Mouse (Mus musculus) ES-CJ7 (cell line): ENCODE data around the gene Pop4.
A peak's percentile ranks its signal among the peaks of the same experiment; 100 is the strongest.
"Not testable (repeated sequence)": the region's sequence is repeated elsewhere in the genome, so short reads cannot be mapped to it uniquely, and the experiment has no call there.

Source experiments
- DNase-seq: peaks from one replicate; pipeline ENCODE4 v3.0.0; 2011; ENCODE audit warnings: low read depth, low spot score

Pop4 gene

DNA sequence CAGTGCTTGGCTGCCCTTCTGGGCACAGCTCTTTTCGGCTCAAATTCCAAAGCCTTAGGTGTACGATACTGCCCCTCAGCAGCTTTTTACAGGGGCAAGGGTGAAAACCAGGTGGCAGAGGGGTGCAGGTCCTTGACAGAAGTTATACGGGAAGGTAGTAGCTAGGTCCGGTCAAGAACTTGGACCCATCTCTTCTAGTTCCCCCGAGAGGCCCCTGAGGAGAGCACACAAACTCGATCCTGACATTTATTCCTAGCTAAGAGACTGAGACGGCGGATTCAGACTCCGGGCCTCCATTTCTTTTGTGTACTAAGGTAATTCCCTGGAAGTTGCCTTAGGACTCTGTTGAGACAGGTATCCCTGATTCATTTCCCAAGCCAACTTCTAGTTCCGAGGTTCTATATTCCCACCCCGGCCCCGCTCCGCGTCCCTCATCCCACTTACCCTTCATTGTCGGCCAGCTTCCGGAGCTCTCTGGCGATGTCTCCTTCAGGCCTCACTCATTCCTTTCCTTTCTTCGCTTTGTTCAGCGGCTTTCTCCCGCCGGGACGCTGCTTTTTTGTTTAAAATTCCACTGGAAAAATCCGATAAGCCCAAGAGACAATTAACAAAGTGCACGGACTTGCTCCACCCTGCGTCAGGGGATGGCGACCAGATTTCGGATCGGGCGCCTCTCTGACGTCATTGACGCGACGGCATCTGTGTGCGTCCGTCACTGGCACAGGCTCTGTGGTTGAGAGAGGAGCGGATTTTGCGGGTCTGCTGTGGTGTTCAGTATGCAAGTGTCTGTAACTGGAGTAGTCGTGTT lies at the start of gene Pop4:
TSS of gene Pop4 (minus strand) at position 721 of the 808 bp plus-strand sequence.
- DNase-seq, result peak; percentile 92

DNA sequence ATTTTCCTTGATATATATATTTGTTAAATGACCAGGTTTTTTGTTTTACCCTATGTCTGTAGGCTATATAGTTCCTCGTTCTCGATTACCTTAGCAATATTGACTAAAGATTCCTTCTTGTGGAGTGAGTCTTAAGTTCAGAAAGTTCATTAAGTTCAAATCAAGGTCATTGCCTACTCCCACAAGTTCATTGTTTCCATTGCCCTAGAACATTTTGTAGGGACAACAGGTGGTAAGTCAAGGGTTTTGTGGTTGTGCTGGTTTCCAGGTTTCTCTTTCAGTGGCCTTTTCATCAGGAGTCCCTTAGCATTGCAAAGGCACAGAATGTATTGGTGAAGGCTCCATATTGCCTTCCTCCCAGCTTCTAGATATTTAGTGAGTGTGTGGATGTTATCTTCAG lies 49.4 kb upstream of the Pop4 start:
- peak; percentile 51 for DNase-seq

DNA sequence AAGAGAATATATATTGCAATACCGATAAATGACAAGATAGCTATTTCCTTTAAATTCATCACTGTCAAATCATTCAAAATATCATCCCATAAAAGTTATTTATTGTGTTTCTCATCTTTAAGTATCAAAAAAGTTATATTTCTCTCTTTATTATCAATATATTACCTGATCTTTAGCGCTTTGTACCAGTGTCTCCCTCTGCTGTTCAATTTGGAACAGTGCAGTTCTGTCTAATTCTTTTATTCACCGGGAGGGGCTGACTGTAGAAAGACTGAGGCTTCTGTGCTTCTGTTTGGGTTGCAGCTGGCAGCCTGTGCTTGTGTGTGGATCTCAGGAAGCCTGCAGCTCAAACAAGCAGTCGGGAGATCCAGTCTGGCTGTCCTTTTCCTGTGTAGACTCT lies 11.0 kb upstream of the Pop4 start:
- DNase-seq, result not testable (repeated sequence)

DNA sequence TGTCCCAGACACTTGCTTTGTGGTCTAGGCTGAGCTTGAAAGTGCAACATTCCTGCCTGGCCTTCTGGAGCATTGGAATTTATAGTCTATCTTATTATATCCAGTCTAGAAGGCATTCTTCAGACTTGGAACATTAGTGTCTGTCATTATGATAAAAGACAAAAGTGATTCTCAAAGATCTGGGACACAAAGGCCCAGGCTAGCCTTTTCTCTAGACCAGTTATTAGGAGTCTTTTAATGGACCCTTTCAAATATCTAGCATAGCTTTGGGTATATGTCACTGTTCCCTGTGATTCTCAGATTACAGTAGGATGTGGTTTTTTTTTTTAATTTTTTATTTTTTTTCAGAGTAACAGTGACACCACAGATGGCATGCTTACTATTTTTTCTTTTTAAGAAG lies 1.3 kb upstream of the Pop4 start:
- DNase-seq, result no peak

DNA sequence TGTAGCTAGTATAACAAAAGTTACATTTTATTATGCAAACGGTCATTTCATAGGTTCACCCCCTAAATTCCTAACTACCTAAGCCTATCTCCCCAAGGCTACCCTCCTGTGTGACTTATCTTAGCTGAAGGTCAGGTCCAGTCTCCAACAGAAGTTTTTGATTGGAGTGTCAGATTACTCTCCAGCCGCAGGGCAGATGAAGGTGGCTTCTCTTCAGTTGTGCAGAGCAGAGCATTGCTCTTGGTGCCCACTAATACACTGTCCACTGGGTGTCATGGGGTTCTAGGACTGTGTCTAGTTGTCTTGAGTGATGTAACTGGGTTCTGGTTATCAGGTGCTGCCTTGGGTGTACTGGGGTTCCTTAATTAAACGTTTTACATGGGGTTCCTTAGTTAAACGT lies 636 bp upstream of the Pop4 start:
- no peak for DNase-seq

DNA sequence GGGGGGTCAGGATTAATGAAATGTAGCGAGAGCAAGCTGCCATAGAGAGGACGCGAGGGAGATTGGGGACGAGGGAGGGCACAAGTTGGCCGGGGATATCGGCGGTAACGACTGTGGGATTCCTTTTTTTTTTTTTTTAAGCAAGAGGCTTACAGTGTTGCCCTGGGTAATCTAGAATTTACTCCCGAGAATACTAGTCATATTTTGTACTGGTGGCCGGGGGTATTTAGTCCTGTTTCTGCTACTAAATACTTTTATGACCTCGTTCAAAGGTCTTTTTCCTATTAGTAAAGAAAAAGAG lies 238 bp upstream of the Pop4 start:
- no peak for DNase-seq

DNA sequence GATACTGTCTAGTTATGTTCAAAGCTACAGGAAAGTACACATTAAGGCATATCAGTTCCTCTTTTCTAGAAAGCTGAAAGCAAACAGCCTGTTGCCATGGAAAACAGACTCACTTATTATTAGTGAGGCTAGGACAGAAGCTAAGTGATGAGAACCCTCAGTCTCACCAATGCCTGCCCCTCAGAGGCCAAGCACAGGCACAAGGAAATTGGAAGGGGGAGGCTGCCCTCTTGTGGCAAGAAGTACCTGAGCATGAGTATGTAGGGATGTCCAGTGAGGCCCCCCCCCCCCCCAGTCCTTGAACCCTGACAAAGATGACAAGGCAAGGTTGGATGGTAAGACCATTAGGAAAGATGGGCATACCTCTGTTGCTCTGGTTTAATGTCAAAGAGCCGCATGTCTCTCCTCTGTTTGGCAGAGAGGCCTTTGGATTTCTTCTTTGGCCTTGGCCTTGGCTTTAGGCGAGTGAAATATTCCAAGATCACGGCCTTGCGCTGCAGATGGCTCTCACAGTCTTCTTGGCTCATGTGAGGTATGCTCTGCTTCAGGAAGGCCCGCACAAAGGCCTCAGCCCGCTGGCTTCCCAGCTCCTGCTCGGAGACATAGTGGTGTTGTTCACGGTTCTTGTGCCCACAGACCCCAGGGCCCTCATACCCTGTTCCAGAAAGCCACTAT lies 4.1 kb downstream of the Pop4 start:
- peak; percentile 37 for DNase-seq

DNA sequence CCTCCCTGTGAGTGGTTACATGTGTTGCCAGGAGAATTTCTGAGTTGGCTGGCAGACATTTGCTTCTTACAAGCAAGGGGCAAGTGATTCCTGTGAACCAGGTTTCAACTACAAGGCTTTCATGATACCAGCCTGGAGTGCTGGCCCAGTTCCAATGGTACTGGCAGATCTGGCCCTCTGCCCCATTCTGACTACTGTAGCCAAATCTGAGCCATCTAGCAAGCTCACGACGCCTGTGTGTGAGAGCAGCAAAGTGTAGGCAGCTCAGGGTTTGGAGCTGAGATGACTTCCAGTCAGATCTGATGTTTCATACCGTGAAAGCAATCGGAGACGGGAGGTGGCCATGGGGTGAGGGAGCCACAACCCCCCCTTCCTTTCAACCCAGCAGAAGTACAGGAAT lies 8.8 kb downstream of the Pop4 start:
- DNase-seq, result no peak

DNA sequence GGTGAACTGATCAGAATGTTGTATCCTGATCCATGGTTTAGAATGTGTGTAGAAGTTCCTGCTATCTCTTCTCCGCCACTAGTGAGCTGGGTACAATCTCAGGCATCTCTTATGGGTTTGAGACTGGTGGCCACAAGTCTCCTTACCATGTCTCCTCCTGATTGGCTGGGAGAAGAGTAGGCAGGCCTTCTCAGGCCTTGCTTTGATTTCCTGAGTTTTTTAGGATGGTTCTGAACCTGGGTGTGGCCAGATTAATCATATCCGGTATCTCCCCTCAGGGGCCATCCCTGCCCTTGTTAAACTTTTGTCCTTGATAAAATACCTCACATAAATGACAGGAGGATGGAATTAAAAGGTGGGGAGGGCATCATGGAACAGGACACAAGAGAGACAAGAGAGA lies 11.6 kb downstream of the Pop4 start:
- no peak for DNase-seq

DNA sequence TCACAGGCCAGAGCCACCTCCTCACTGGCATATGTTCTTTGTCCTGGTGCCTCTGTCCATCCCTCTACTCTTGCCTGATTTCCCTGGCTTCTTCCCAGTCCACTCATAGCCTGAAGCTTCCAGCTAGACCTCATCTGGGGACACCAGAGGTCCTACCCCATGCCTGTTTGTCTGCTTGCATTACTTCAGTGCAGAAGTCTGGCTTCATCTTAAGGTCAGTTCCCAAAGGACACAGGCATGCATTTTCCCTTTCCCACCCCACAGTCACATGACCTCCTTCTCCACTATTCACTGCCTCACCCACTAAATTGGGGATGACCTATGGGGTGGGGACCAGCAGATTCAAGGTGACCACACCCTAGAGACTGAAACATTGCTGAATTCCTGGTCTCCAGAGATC lies 17.8 kb downstream of the Pop4 start:
- no peak for DNase-seq

DNA sequence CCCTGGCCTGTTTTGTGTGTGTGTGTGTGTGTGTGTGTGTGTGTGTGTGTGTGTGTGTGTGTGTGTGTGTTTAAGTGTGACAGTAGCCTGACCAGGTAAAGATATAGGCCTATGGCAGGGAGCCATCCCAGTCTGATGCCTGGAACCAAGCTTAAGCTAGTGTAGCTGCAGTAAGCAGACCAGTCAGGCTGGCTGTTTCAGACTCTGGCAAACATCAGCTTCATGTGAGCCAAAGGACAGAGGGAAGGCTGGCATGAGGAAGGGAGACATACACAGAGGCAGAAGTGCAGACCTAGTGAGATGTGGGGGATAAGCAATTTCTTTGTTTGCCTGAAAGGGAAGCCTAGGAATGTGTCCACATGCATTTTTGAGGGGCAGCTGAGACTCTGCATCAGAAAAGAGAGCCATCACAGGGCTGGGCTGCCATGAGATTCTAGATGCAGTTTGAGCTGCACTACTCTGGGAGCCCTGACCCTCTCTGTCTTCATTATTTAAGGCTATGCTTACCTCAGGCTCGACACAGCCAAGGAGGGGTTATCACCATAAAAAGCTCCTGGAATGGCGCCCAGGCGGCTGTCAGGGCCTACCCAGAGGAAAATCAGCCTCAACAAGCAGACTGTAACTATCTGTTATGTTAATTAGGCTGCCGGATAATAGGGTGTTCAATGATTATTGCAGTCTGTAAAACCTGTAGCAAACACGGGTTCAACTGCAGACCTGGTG lies 19.6 kb downstream of the Pop4 start:
- peak; percentile 38 for DNase-seq

DNA sequence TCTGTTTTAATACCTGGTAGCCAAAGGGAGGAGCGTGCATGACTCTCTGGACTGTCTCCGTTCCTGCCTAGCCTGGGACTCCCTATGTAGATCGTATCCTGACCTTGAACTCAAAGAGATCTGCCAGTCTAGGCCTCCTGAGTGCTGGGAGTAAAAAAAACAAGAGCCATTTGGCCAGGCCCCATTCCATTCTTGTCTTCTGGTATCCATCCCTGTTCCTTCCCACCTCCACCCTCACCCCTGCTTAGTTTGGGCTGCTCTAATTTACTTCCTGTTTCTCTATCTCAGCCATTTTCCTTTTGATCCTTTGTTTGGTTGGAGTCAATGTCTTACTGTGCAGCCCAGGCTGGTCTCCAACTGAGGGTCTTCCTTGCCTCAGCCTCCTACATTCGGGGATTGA lies 28.8 kb downstream of the Pop4 start:
- DNase-seq, result peak; percentile 85

DNA sequence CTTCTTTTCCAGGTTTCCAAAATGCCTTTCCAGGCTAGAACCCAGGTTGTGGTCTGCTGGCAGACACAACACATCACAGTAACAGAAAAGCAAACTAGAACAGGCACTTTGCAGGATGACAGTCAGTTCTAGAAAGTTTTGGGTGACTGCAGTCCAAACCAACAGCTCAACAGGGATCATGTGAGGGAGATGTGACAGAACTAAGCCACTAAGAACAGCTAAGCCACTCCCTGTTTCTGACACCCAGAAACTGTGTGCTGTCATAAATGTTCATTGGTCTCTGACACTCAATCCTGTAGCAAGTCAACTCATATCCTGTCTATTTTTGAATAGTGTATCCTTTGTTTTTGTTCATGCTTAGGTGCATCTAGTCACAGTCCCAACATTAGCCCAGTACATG lies 34.1 kb downstream of the Pop4 start:
- no peak for DNase-seq

DNA sequence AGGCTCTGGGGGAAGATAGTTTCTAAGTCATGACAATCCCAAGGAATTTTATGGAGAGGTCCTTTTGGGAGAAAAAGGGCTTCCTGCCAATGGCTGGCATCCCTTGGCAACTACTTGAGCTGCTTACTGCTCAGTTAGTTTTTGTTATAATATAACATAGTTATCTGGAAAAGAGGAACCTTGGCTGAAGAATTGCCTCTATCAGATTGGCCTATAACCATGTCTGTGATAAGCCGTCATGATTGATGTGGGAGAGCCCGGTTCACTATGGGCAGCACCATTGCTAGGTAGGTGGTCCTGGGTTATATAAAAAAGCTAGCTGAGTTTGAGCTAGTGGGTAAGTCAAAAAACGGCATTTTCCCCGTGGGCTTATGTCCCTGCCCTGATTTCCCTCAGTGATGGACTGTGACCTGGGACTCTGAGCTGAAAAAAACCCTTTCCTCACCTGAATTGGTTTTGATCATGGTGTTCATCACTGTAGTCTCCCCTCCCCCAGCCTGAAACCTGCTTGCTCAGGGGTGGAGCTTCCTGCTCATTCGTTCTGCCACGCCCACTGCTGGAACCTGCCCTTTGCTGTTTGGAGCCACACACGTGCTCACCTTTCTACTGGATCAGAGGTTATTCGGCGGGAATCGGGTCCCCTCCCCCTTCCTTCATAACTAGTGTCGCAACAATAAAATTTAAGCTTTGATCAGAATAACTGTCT lies 34.7 kb downstream of the Pop4 start:
- peak; percentile 42 for DNase-seq

DNA sequence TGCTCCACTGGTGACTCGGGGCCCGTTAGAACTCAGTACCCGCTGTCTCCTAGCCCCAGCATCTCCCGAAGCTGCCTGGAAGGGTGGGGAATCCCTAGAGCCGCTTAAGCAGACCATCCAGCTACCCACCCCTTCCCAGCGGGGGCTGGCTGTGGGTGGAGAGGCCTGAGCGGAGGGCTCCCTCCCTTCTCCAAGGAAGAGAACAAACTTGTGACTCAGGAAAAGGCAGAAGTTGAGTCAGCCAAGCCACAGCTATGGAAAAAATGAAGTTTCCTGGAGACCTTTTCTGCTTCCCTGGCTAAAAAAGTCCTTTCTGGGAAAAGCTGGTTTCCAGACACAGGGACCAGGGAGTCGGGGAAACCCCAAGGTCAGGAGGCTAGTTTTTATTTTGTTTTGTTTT lies 40.9 kb downstream of the Pop4 start:
- DNase-seq, result peak; percentile 53

DNA sequence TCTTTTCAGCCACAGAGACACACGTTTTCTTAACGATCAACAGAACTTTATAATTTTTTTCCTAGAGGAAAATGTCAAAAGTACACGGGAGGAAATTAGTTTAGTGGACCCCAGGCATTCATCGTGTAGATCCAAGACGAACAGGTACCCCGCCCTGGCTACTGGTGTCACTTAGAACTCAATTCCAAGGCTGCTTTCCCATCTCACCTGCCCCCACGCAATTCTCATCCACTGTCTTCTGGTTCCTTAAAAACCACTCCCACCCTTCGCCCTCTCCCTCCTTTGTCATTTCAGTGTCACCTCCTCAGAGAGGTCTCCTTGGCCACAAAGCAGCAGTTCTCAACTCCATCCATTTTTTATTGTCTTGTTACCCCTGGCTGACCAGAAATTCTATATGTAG lies 42.9 kb downstream of the Pop4 start:
- DNase-seq, result peak; percentile 64

DNA sequence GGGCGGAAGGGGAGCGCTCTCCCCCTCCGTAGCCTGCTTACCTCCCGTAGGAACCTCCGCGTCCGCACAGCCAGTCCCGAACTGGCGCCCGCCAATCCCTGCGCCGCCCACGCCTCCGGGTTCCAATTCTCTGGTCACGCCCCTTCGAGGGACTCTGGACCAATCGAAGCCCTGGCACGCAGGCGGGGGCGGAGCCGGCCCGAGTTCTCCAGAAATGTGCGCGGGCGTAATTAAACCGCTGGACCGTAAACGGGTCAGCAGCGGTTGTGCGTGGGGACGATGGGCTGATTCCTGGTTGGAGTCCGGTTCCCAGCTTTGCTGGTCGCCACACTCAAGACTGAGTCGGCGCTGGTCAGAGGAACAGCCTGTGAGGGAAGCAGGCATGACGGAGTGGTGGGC lies 43.3 kb downstream of the Pop4 start, which contains the start of gene Plekhf1:
TSS of gene Plekhf1 (minus strand) at position 117 of the 399 bp plus-strand sequence.
- DNase-seq, result peak; percentile 93

DNA sequence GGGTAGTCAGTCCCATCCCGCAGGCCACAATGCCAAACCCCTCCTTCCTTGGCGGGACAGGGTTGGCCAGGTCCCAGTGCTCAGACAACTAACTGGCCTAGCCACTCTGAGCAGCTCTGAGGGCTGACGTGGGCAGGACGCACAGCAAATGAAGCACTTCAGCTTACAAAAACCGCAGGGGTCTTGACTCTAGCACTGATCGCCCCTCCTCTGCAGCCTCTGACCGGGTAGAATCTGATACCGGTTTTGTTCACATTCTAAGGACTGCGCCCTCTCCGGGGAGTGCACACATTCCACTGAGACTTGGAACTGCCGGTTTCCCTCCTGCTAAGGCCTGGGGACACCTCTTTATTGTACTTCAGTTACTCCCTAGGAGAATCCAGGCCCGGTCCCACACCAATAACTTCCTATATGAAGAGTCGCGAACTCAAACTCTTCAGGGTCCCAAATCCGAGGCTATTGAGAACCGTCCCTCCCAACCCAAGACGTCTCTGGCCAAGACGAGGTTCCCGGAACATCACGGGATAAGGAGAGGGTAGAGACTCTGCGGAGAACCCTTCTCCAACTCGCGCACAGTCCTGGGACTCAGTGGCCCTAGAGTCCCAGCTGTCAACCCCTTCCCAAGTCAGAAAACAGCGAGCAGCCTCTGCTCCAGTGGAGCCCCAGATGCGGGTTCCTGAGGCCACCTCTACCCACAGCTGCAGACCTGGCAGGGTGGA lies 43.9 kb downstream of the Pop4 start:
- DNase-seq, result peak; percentile 93

DNA sequence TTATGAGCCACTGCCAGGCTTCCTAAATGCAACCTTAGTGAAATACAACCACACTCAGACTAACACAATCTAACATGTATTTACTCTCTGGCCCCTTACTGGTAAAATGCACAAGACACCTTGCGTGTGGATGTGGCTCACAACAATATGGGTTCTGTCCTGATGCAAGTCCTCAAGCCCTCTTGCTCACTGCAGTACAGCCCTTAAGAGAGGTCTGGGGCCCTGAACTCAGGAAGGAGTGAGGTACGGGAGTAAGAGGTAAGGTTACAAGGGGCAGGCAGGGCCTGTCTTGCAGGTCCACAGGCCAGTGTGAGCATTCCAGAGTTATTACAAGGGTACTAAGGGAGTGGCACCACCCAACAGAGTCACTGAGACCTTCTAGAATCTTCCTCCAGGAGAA lies 45.0 kb downstream of the Pop4 start:
- DNase-seq, result no peak

DNA sequence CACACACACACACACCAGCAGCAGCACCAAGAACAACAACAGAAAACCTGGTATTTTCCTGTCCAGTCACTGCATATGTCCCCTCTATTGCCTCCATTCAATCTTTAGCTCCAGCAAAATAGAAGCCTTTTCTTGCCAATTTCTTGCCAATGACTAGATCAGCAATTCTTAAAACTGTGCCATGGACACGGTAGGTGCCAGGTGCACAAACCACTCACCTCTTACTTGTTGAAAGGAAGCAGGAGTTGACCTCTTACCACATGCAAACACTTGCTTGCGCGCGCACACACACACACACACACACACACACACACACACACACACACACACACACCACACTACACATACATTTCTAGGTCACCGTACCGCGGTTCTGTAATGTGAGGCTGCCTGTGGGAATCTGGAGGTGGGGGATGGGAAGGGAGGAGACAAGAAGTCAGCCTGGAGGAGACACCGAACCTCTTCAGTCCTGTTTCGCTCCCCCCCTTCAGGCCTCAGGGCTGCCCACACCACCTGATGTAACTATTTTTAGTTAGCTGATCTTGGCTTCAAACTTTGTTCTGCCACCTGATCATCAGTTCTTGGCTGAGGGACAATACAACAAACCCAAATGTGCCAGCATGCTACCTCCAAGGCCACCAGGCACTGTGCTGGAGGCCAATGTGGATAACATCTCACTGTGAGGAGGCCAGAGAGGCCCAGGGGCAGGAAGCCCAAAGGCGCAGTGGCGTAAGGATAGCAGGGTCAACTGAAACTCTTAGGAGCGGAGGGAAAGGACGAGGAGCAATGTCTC lies 46.5 kb downstream of the Pop4 start:
- no peak for DNase-seq

DNA sequence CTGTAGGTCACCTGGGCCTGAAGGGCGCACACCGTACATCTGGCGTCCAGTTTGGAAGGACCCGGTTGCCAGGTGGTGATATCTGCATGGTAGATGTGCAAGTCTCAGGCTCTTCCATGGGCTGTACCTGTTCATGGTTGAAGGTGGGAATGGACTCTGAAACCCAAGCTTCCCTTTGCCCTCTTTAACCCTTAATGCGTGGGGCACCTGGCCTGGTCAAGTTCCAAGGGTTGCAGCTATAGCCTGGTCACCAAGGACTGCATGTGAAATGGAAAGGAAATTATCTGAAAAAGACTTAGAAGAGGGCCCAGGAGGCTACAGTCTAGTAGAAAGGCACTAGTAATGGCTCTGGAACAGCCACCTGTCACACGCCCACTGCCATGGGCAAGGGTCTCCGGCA lies 50.4 kb downstream of the Pop4 start:
- no peak for DNase-seq
